Mouse (Mus musculus) small intestine, adult 2 months (tissue): ENCODE data around the gene Lce3f. TPM values are rescaled to one million over a fixed set of nuclear protein-coding genes. Genes with fewer than 3 reads are reported as not detected.

Experiments used
- H3K27ac ChIP-seq: fragments of 200-500 bp; 2 replicates; pipeline ENCODE4 v1.5.1; 2012; ENCODE audit warnings: low read depth, low read length, control low read depth, inconsistent platforms; ENCODE audit not compliant: insufficient read depth
- H3K27me3 ChIP-seq: fragments of 200-500 bp; 2 replicates; pipeline ENCODE4 v1.6.1; 2012; ENCODE audit warnings: mild to moderate bottlenecking, moderate library complexity, low read length, inconsistent platforms; ENCODE audit not compliant: control insufficient read depth, insufficient read depth
- H3K36me3 ChIP-seq: fragments of 200-500 bp; 2 replicates; pipeline ENCODE4 v1.6.1; 2012; ENCODE audit warnings: mild to moderate bottlenecking, low read length, control low read depth, inconsistent platforms; ENCODE audit not compliant: control insufficient read depth, insufficient read depth
- H3K4me1 ChIP-seq: fragments of 200-500 bp; 2 replicates; pipeline ENCODE4 v1.6.1; 2012; ENCODE audit warnings: low read length, inconsistent platforms, mixed read lengths; ENCODE audit not compliant: control insufficient read depth, insufficient read depth, insufficient read length
- H3K4me3 ChIP-seq: fragments of 200-500 bp; 2 replicates; pipeline ENCODE4 v1.5.1; 2012; ENCODE audit warnings: low read depth, mild to moderate bottlenecking, control low read depth, inconsistent platforms, low read length, moderate library complexity
- CTCF ChIP-seq: fragments of 200-500 bp; IDR thresholded peaks from 2 replicates; pipeline ENCODE4 v1.5.1; 2012; ENCODE audit warnings: low read depth, mild to moderate bottlenecking, control low read depth, inconsistent platforms, low read length, moderate library complexity, mixed read lengths; ENCODE audit not compliant: insufficient replicate concordance, insufficient read length; ENCODE audit errors: extremely low read depth
- POLR2A ChIP-seq: fragments of 200-500 bp; IDR thresholded peaks from 2 replicates; pipeline ENCODE4 v1.6.1; 2012; ENCODE audit warnings: low read depth, mild to moderate bottlenecking, control low read depth, inconsistent platforms, low read length, moderate library complexity
- WGBS: fragments of 180-500 bp; shearing (Covaris S2); methylation state at CpG from one replicate; pipeline ENCODE4 v1.1.7; 2018; 5-methylcytosine and 5-hydroxymethylcytosine counted together
- polyA plus RNA-seq: library from polyadenylated mRNA; depleted of rRNA; stranded (reverse); fragments of >200 nt; gene quantifications from 2 replicates; pipeline ENCODE4 v1.2.3, GENCODE M21; 2012; rRNA removed

Lce3f gene
- polyA plus RNA-seq, 1 experiment, result 0.63 TPM

DNA sequence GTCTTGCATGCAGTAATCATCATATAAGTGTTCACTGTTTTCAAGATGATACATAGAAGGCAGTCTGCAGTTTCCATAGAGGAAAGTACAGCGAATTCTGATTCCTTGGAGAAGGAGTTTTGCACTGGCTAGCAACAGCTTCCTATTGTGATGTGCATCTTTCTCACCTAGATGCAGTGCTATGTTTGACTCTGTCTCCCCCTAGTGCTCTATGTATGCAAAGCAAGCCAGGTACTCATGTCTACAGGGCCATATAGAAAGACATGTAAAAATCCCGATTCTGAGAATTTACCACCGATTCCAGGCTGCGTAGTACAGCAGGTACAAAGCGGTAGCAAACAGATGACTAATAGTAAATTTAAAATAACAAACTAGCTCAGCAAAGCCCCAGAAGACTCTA is 39.4 kb downstream of the Lce3f start:
- Histone ChIP-seq H3K36me3 (no peaks in the 10 kb centered on the region), H3K27me3 (no peaks in the 10 kb centered on the region), H3K27ac (no peak overlapping the region), H3K4me3 (no peak overlapping the region), H3K4me1 (no peaks in the 10 kb centered on the region)
- no peak for TF ChIP-seq CTCF
- TF ChIP-seq POLR2A, result no peak
- 39% methylated on average over 5 of the region's 5 CpGs for WGBS

Other genes starting within 250 kb of the Lce3f start
- not detected in 2 replicates for gene Lce1g, start 239.9 kb upstream of the Lce3f start, polyA plus RNA-seq
- gene Lce1h, start 227.2 kb upstream of the Lce3f start, polyA plus RNA-seq, result not detected in 2 replicates
- gene Lce1i, start 213.3 kb upstream of the Lce3f start, polyA plus RNA-seq, result not detected in 2 replicates
- gene Lce1j, start 201.7 kb upstream of the Lce3f start, polyA plus RNA-seq, result not detected in 2 replicates
- gene Lce1k, start 184.3 kb upstream of the Lce3f start, polyA plus RNA-seq, result not detected in 2 replicates
- not detected in 2 replicates for gene Kprp, start 165.0 kb upstream of the Lce3f start, polyA plus RNA-seq
- gene Lce1l, start 140.9 kb upstream of the Lce3f start, polyA plus RNA-seq, result not detected in 2 replicates
- gene 2310050C09Rik, start 122.0 kb upstream of the Lce3f start, polyA plus RNA-seq, result not detected in 2 replicates
- gene Lce3a, start 66.0 kb upstream of the Lce3f start, polyA plus RNA-seq, result not detected in 2 replicates
- gene Lce3b, start 59.2 kb upstream of the Lce3f start, polyA plus RNA-seq, result not detected in 2 replicates
- gene Lce3c, start 47.7 kb upstream of the Lce3f start, polyA plus RNA-seq, result not detected in 2 replicates
- not detected in 2 replicates for gene Lce3d, start 34.8 kb upstream of the Lce3f start, polyA plus RNA-seq
- not detected in 2 replicates for gene Lce3e, start 25.2 kb upstream of the Lce3f start, polyA plus RNA-seq
- 0.19 TPM in 1 of 2 replicates, not detected in the other for gene Crct1, start 23.5 kb downstream of the Lce3f start, polyA plus RNA-seq
- gene Lce1m, start 26.8 kb downstream of the Lce3f start, polyA plus RNA-seq, result not detected in 2 replicates
- gene Gm4858, start 76.6 kb downstream of the Lce3f start, polyA plus RNA-seq, result not detected in 2 replicates
- gene Crnn, start 152.6 kb downstream of the Lce3f start, polyA plus RNA-seq, result not detected in 2 replicates
- not detected in 2 replicates for gene Flg2, start 205.1 kb downstream of the Lce3f start, polyA plus RNA-seq